Mouse (Mus musculus): ENCODE measurements at regions not wholly inside any gene's neighbourhood (a gene's known extent, or its start where the extent isn't known, plus 50 kb on each side); places are given as distances from the start of the nearest gene placed in this dataset.

DNA sequence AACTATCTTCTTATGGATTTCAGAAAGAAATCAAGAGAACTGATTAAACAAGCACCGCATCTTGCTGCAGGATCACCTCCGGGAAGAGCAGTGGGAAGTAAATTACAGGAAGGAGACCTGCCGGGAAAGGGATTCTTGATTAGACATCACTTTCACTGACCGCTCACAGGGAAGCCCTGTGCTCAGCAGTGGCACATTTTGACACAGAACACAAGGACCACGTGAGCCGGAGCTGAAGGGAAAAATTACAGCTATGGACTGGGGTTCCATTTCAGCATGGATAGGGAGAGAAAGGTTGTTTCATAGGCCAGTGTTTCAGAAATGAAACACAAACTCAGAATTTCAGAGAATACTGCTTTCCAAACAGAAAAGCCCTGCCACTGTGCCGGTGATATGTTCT is 105.0 kb upstream of the Isl1 start:
- no peak for DNase-seq (ENCODE audit: low spot score)

DNA sequence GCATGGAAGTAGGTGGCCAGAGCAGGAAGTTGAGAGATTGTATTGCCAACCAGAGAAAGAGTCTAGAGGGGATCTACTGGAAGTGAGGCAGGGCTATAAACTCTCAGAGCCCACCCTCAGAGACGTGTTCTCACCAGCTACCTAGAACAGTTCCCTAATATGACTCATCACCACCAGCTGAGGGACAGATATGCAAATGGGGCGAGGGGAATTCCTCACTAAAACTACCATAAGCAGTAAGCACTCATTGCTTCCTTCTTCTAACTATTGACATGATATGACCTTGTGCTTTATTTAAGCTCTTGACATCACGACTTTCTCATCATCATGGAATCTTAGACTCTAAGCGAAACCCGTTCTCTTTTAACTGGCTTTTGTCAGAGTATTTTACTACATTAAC is 101.2 kb upstream of the Isl1 start:
- no peak for DNase-seq (ENCODE audit: low spot score)

Measured in urinary bladder, postnatal 14 days (tissue).